Mouse (Mus musculus): Measurements from ENCODE around the gene Nus1.

Gene Nus1

DNA sequence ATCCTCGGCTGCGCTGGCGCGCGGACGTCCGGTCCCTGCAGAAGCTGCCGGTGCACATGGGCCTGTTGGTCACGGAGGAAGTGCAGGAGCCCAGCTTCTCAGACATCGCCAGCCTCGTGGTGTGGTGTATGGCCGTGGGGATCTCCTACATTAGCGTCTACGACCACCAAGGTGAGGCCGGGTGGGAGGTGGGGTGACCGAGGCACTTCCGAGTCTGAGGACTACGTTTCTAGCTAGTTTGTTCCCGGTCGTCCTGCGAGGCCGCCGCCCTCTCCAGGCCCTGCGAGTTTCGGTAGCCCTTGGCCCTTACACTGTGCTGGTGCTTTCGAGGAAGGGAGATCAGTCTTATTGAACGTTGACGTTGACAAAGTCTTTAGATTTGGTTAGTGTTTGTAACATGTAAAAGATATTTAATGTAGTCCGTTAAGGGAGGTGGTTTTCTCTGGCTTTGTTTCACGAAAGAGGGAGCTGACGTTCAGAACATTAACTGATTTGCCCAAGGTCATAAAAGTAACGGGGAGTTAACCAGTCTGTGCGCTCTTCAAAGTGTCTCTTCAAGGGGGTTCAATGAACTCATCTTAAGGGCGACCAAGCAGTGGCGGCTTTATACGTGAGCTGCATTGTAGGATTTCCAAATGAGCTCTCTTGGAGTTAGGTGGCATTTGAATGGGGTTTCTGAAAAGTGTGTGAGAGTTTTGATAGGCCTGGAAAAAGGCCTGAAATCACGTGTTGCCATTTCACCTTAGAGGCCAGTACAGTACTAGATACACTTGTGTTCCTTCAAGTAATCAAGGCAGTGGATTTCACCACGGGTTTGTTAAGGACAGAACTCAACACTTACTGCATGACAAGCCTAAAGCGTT, 882 bp downstream of the Nus1 start:
- DNase-seq (ENCODE audit: low spot score in 2 of 2) = peak in 1 of 2 experiments; percentile 16

DNA sequence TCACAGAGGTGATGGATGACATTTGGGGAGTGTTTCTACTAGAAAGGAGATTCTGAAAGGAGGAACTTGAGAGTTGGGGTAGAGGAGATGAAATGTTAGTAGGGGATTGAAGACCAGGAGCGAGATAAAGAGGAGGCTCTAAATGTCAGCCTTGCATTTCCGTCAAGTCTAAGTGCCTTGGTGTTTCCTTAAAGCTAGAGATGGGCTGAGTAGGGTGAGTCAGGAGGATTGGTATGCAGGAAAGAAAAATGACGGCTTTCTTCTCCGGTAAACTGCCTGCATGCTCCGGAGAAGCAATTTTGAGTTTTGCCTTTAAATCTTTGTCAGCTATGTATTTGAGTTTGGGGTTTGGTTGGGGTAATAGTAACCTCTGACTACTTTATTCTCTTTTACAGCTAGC, 1.6 kb downstream of the Nus1 start:
- DNase-seq (ENCODE audit: low spot score in 2 of 2) = no peak

DNA sequence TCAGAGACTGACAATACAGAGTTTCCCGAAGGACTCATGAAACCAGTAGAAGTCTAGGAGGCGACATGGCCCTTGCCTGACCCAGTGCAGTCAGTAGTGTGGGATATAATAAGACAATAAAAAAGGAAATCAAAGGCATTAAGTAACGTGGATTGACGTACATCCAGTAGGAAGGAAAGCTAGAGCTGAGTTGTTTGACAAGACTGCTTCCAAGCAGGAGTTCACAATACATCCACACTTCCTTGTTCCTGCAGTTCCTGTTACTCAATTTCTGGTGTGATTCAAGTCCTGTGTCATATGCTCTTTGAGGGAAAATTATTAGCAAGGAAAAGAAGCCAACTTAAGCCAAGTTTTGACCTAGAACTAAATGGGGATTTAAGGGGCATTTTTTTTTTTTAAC, 2.1 kb downstream of the Nus1 start:
- no peak for DNase-seq (ENCODE audit: low spot score in 2 of 2)

DNA sequence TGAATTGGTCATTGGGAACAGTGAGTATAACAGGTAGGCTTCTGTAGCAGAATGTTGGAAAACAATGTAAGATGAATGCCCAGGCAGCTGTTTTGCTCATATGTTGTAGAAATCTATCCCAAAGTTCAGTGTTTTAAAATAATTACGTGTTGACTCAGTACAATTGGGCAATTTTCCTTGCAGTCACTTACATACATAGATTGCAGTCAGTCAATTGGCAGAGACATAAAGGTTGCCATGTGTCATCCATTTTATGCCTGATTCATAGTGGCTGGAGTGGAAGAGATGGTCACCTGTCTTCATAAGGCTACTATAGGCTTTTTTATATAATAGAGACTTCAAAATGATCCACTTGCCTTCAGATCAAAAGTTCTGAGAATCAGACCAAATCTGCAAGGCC, 3.2 kb downstream of the Nus1 start:
- DNase-seq (ENCODE audit: low spot score in 2 of 2) = no peak

DNA sequence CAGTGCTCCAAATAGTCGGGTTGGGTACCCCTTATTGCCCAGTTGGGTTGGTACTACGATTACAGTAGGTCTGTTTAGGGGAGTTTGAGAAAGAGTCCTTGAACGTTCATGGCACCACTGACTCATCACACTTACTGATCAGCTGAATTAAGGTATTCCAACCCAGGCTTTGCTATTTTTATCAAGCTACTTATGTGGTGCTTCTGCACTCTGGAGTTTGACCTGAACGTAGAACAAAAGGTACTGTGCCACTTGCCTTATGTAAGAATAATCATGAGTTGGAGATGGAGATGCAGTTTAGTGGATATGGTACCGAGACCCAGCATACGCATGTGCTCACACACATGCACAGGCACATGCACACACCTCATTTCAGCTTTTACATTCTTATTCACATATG, 4.4 kb downstream of the Nus1 start:
- no peak for DNase-seq (ENCODE audit: low spot score in 2 of 2)

DNA sequence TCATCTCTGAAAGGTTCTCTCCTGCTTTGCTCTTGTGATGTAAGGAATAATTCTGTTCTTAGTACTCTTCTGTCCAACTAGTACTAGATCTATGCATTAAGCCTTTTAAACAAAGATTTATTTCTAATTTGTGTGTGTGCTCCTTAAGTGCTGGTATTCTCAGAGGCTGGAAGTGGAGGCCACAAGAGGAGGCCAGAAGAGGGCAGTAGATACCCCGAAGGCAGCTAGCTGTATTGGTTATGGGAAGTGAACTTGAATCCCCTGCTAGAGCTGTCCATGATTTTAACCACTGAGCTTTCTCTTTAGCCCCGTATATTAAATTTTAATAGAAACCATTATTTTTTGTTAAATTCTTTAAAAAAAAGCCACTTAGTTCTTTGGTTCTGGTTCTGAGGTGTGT, 5.8 kb downstream of the Nus1 start:
- no peak for DNase-seq (ENCODE audit: low spot score in 2 of 2)

DNA sequence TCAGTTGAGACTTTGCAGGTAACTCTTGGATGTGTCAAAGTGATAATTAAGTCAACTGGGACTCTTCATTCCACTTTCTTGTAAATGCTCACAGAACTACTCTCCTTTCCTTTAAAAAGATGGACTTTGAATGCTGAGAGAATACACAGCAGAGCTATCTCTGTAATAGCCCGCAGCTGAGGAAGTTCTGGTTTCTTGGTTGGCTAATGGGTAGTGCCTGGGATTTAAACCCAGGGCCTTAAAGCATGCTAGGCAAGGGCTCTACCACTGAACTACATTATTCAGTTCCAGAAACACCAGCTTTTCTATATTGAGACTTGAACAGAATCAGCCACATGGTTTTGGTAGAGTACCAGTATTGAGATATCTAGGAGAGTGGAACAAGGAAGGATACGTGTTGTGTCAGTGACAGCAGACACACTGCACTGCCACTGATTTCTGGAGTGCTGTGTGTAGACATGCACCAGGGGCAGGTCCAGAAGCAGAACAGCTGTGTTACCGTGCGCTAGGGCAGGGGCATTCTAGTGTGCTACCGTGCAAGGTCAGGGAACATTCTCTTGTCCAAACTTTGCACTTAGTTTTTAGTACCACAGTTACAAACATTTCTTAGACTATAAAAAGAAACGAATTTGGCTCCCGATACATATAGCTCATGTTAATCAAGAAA, 9.1 kb downstream of the Nus1 start:
- no peak for DNase-seq (ENCODE audit: low spot score in 2 of 2)

DNA sequence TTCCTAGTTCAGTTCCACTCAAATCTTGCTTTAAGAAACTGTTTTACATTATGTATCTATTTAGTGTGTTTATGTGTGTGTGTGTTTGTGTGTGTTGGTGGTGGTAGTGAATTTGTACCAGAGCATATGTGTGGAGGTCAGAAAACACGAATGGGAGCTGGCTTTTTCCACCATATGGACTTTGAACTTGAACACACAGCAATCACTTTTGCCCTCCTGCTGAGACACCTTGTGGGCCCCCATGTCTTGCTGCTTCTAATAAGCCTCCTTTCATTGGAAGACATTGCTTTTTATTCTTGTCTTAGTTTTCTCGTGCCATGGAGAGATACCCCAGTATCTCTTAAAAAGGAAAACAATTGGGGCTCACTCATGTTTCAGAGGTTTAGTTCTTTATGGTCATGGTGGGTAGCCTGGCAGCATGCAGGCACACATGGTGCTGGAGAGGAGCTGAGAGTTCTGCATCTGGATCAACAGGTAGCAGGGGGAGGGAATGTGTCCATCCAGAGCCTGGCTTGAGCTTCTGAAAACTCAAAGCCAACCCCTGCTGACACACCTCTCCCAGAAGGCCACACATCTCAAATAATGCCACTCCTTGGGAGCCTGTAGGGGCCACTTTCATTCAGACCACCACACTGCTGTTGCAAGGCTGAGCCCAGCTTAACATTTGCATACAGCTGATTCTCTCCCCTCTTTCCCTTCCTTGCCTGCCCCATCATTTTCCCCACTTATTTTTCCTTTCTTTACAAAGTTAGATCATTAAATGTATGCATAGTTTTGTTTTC, 10.5 kb downstream of the Nus1 start:
- DNase-seq (ENCODE audit: low spot score in 2 of 2) = no peak

DNA sequence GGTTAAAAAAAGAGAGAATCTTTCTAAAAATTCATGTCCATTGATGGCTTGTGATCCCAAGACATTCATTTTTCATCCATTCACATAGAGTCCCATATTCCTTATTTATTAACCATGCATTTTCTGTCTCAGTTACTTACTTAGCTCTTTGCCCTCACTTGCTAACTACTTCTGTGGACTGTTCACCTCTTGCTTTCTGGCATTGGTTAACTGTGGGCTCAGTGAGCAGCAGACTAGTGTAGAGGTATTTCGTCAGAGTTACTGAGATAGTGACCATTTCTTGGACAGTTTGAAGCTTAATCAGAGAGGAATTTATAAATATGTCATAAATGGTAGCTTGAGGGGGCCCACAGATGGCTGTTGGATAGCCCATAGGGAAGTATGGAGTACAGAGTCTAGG, 13.6 kb downstream of the Nus1 start:
- DNase-seq (ENCODE audit: low spot score in 2 of 2) = no peak

DNA sequence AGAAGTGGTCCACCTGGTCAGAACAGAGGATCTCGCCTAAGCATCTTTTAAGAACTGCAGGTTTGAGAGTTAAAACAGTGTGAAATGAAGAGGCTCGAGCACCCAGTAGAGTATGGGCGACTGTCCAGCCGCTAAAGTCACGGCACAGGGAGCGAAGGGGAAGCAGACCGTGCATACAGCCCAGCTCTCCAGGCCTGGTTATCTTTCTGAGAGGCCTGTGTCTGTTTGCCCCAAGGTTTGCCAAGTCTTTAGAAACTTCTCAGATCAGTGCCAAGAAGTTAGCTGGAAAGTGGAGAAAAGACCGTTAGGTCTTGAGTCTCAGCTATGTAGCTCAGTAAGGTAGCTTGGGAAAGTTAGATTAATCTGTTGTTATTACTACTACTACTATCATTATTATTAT, 17.5 kb downstream of the Nus1 start:
- no peak for DNase-seq (ENCODE audit: low spot score in 2 of 2)

DNA sequence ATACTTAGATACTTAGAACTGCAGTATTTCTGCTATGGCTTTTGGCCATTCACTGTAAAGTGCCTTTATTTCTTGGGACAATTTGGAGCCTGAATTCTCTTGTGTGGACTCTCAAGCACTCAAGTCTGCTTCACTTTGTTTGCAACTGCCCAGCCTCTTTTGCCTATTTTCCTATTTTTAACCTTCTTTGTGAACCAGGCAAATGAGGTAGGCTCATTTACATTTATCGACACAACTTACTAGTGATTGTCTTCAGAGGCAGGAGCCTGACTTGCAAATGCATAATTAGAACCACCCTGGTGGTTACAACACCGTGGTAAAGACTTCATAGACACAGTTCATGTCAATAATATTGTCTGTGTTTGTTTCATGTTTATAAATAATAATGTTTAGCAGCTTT, 43.3 kb downstream of the Nus1 start:
- DNase-seq (ENCODE audit: low spot score in 2 of 2) = no peak

DNA sequence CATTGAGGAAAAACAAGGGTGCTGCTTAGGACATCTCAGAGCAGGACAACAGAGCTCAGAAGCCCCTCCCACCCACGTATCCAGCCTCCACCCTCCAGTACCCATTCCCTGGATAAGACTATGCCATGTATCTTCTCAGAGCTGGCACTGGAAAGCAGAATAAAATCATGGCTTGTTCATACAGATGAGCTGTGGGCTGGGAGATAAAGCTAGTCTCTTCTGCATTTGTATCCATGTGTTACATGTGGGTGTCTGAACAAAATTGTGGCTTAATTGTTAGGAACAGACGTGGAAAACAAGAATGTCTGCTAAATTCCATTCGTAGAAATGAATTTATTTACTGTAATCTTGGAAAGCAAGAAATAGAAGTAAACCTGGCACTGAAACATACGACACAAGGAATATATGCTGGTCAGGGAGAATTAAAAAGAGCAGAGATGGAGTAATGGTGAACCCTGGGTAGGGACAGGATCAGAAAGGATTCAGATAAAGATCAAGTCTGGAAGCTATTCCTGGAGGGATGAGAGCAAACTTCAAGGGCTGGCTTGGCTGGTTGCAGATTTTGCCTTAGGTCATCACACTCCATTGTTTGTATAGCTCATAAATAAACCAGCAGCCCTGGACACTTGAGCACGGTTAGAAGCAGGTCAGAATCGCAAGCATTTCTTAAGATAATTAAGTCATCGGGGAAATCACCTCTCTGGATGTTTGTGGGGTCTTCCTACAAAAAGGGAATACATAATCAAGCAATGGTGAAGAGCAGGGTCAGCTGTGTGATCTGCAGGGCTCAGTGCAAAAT, 46.8 kb downstream of the Nus1 start:
- peak in 1 of 2 experiments; percentile 10 for DNase-seq (ENCODE audit: low spot score in 2 of 2)

DNA sequence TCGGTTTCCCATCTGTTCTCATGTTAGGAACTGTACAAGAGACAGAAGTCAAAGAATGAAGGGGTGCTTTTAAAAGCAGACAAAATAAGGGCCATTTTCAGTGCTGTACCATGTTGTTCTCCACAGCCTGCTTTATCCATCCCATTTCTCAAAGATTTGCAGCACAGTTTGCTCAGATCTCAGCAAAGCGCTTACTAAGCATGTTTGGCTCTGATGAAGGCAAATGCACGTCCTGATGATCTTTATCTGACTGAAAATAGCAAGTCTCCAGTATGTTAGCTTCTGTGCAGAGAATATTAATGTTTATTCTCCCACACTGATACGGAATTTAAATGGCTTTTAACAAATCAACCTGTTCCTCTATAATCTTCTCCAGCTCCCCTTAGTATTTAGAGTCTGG, 54.2 kb downstream of the Nus1 start:
- DNase-seq (ENCODE audit: low spot score in 2 of 2) = no peak

All from frontal cortex, postnatal 36 days (tissue).